Mouse (Mus musculus): Measurements from ENCODE around the gene Llph.

DNA sequence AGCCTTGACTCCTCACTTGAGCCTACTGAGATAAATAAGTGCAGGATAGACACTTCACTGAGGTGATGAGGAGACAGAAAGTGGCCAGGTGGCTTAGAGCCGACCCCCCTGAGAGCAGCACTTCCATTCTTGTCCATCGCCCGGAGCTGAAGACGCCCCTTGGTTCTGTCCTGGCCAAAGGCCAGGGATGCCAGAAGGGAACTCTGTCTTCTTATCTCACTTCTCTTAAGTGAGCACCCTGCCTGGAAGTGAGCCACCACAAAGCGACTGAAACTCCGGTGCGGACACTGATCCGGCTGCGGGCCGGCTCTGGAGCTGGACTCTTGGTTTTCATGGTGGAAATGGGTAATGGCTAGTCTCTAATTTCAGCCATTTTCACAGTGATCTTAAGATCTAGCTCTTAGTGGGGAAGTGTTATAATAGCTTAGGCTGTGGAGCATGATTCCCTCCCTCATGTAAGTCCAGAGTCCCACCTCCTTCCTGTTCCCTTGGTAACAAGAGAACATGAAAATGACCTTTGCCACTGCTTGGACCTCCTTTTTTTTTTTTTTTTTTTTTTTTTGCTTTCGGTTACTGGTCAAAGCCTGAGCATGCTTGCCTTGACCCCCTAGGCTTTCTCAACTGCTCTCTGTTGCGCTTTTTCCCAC lies 52.7 kb downstream of the Llph start:
- no peak for TF ChIP-seq GATA1 (IDR thresholded peaks at IDR 0.05; ENCODE audit: low read length)
- TF ChIP-seq TAL1 (IDR thresholded peaks at IDR 0.05; ENCODE audit: low read length): no peak
